In genomic region chr13:19963031-19963430, GRCm38 (mm10) we compare ENCODE assay signal across 24 mouse cellular contexts.
DNase-seq lines count a peak whose midpoint lies in the region; ATAC-seq and TF ChIP-seq lines count a peak whose summit lies in the region.
"Had no signal": no experiment of that assay in that cellular context is flagged by ENCODE, and none has a peak within 500 bp of the region (broad histone marks: within the 10 kb centered on the region; RNA-seq: fewer than 3 reads in every experiment).

No protein-coding gene starts in this region.

- H3K4me2 ChIP-seq in forebrain, embryonic 15.5 days (replicated peaks), result no peak overlapping the region
- H3K4me2 ChIP-seq in stomach, postnatal 0 days (replicated peaks; ENCODE audit: low read depth), result no peak overlapping the region
- H3K4me2 ChIP-seq: embryonic facial prominence, embryonic 12.5 days; forebrain, embryonic 13.5 days had no signal

- H3K9ac ChIP-seq in ES-Bruce4 (ENCODE audit: low read depth, poor library complexity, severe bottlenecking), result no peak overlapping the region
- H3K9ac ChIP-seq in forebrain, embryonic 15.5 days (replicated peaks), result no peak overlapping the region
- H3K9ac ChIP-seq in stomach, postnatal 0 days (ENCODE audit: low read length), result no peak overlapping the region
- H3K9ac ChIP-seq: embryonic facial prominence, embryonic 12.5 days; forebrain, embryonic 13.5 days had no signal

- no peak for TF ChIP-seq POLR2A in ES-Bruce4 (IDR thresholded peaks at IDR 0.05; ENCODE audit: insufficient read depth, low read length)

- TF ChIP-seq EP300 in ES-Bruce4 (IDR thresholded peaks at IDR 0.05; ENCODE audit: insufficient read depth, low read depth, low read length), result peak; percentile 90
- no peak for TF ChIP-seq EP300 in stomach, postnatal 0 days (optimal IDR thresholded peaks at IDR 0.05)

- H3K36me3 ChIP-seq in ES-Bruce4 (ENCODE audit: control insufficient read depth, insufficient read depth, low read length, poor library complexity, severe bottlenecking), result no peaks in the 10 kb centered on the region
- H3K36me3 ChIP-seq in embryonic facial prominence, embryonic 10.5 days (replicated peaks), result no peaks in the 10 kb centered on the region
- no peaks in the 10 kb centered on the region for H3K36me3 ChIP-seq in forebrain, embryonic 15.5 days
- H3K36me3 ChIP-seq in stomach, postnatal 0 days (ENCODE audit: control insufficient read depth, insufficient read depth, low read length), result no peaks in the 10 kb centered on the region
- H3K36me3 ChIP-seq: embryonic facial prominence, embryonic 12.5 days; G1E had no signal

- peak; percentile 8 for DNase-seq in R1 (ENCODE audit: low read depth, low spot score)
- DNase-seq in ZHBTc4 (ENCODE audit: low read depth, low spot score), result peak; percentile 22
- no peak for DNase-seq in embryonic facial prominence, embryonic 10.5 days (ENCODE audit: low spot score)
- no peak for DNase-seq in stomach, postnatal 0 days (ENCODE audit: low spot score)
- DNase-seq: adrenal gland, adult 2 months; adrenal gland, postnatal 10 days; adrenal gland, postnatal 25 days; B cell, adult 2 months; cerebellum, adult 11 months; cerebellum, adult 18-20 months; cerebellum, adult 8-10 months; cerebellum, adult 9-11 months; cerebellum, postnatal 14 days; cerebellum, postnatal 36 days; embryo, embryonic 11 days had no signal

- no peak overlapping the region for H3K4me3 ChIP-seq in ES-Bruce4 (ENCODE audit: low read depth, low read length)
- H3K4me3 ChIP-seq in embryonic facial prominence, embryonic 10.5 days, result no peak overlapping the region
- no peak overlapping the region for H3K4me3 ChIP-seq in forebrain, embryonic 15.5 days
- no peak overlapping the region for H3K4me3 ChIP-seq in stomach, postnatal 0 days (ENCODE audit: low read depth, low read length)
- H3K4me3 ChIP-seq: embryonic facial prominence, embryonic 12.5 days; forebrain, embryonic 13.5 days had no signal

- no peak for ATAC-seq in forebrain, embryonic 15.5 days (replicated peaks)
- ATAC-seq in stomach, postnatal 0 days (ENCODE audit: low FRiP score, low TSS enrichment), result no peak
- ATAC-seq: CD4-positive, CD25-positive, alpha-beta regulatory T cell, adult 4 months; forebrain, embryonic 13.5 days; forebrain, embryonic 16.5 days; Patski had no signal

- H3K27me3 ChIP-seq in ES-Bruce4 (ENCODE audit: control insufficient read depth, insufficient read depth, low read length, poor library complexity, severe bottlenecking), result no peaks in the 10 kb centered on the region
- no peaks in the 10 kb centered on the region for H3K27me3 ChIP-seq in embryonic facial prominence, embryonic 10.5 days (replicated peaks; ENCODE audit: low read depth, poor library complexity, severe bottlenecking)
- H3K27me3 ChIP-seq in forebrain, embryonic 15.5 days, result no peaks in the 10 kb centered on the region
- no peaks in the 10 kb centered on the region for H3K27me3 ChIP-seq in stomach, postnatal 0 days (ENCODE audit: control insufficient read depth, insufficient read depth, low read length)
- H3K27me3 ChIP-seq: CH12.LX; embryonic facial prominence, embryonic 12.5 days; forebrain, embryonic 13.5 days; Patski had no signal

- H3K4me1 ChIP-seq in ES-Bruce4 (ENCODE audit: control insufficient read depth, insufficient read depth, low read length), result peaks cover 2% of the 10 kb centered on the region
- H3K4me1 ChIP-seq in embryonic facial prominence, embryonic 10.5 days, result no peaks in the 10 kb centered on the region
- no peaks in the 10 kb centered on the region for H3K4me1 ChIP-seq in forebrain, embryonic 15.5 days
- H3K4me1 ChIP-seq in stomach, postnatal 0 days (replicated peaks; ENCODE audit: control insufficient read depth, insufficient read depth), result no peaks in the 10 kb centered on the region
- H3K4me1 ChIP-seq: embryonic facial prominence, embryonic 12.5 days; forebrain, embryonic 13.5 days had no signal

- no peak for TF ChIP-seq CTCF in ES-Bruce4 (IDR thresholded peaks at IDR 0.05; ENCODE audit: low read depth, low read length)
- no peak for TF ChIP-seq CTCF in stomach, postnatal 0 days (IDR thresholded peaks at IDR 0.05; ENCODE audit: low read depth)

- no peak overlapping the region for H3K27ac ChIP-seq in ES-Bruce4 (ENCODE audit: insufficient read depth, low read length)
- no peak overlapping the region for H3K27ac ChIP-seq in embryonic facial prominence, embryonic 10.5 days (replicated peaks)
- H3K27ac ChIP-seq in forebrain, embryonic 15.5 days (replicated peaks), result no peak overlapping the region
- no peak overlapping the region for H3K27ac ChIP-seq in stomach, postnatal 0 days (replicated peaks)
- H3K27ac ChIP-seq: embryonic facial prominence, embryonic 12.5 days; forebrain, embryonic 13.5 days had no signal

- 49% methylated on average over 3 of the region's 3 CpGs for WGBS in embryonic facial prominence, embryonic 10.5 days
- 49% methylated on average over 3 of the region's 3 CpGs for WGBS in forebrain, embryonic 15.5 days
- 61% methylated on average over 3 of the region's 3 CpGs for WGBS in stomach, postnatal 0 days

- no peaks in the 10 kb centered on the region for H3K9me3 ChIP-seq in ES-Bruce4 (replicated peaks; ENCODE audit: control insufficient read depth, insufficient read depth, low read length, poor library complexity, severe bottlenecking)
- H3K9me3 ChIP-seq in embryonic facial prominence, embryonic 10.5 days, result no peaks in the 10 kb centered on the region
- H3K9me3 ChIP-seq in forebrain, embryonic 15.5 days, result no peaks in the 10 kb centered on the region
- no peaks in the 10 kb centered on the region for H3K9me3 ChIP-seq in stomach, postnatal 0 days (ENCODE audit: control insufficient read depth, low read length)
- H3K9me3 ChIP-seq: embryonic facial prominence, embryonic 12.5 days; forebrain, embryonic 13.5 days; G1E had no signal

Comparison
In these comparisons a context has a peak if more than half of its experiments do, and no peak if none do; other contexts are left out.
1. DNase-seq: peak in R1 (single experiment) and ZHBTc4 (single experiment); none in embryonic facial prominence, embryonic 10.5 days (single experiment) and stomach, postnatal 0 days (single experiment).